Mouse (Mus musculus) stomach, postnatal 0 days (tissue): Measurements from ENCODE around the gene Bicral.

Source experiments
- CTCF ChIP-seq: IDR thresholded peaks from 2 replicates; pipeline ENCODE4 v1.5.1; 2016; ENCODE audit warnings: antibody characterized with exemption, low read depth, mild to moderate bottlenecking, moderate library complexity
- EP300 ChIP-seq: optimal IDR thresholded peaks from 2 replicates; pipeline ENCODE3; 2016; ENCODE audit warnings: antibody characterized with exemption

DNA sequence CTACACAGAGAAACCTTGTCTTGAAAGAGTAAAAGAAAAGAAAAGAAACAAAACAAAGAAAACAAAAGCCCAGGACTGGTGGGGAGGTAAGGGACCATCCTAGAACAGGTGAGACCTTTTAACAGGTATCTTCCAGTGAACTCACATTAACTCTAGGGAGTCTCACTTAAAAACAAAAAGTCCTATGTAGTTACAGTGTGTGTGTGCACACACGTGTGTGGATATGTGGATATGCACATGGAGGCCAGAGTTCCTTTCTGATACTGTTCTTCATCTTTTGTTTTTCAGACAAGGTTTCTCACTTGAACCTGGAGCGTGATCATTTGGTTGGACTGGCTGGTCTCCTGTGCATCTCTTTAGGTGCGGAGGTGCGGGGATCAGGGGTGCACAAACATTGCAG lies 107.7 kb downstream of the Bicral start:
- TF ChIP-seq CTCF (no peak), EP300 (no peak)
